Mouse (Mus musculus) megakaryocyte, embryonic 14.5 days (primary cell): ENCODE measurements around the gene Prkch.

Experiments
- FLI1 ChIP-seq: IDR thresholded peaks from 2 replicates; pipeline ENCODE4 v1.6.1; 2012; ENCODE audit warnings: low read length, inconsistent platforms, mixed read lengths
- GATA1 ChIP-seq: IDR thresholded peaks from 3 replicates; pipeline ENCODE4 v1.6.1; 2012; ENCODE audit warnings: mixed read lengths, low read length, inconsistent platforms, borderline replicate concordance

DNA sequence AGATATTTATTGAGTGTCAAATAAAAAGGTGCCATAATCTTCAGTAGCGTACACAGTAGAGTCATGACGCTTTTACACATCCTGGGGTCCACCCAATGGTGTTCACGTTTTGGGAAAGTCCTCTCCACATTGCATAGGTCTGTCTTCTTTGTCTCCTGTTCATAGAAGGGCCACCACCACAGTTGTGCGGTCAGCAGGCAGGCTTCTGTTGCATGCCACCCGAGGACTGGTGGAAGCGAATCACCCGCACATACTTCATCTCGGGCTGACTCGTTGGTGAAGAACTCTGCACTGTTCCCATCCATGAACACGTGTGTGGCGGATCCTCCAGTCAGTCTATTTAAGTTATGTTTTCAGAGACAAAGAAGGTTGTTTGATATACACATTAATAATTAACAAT is 193.1 kb downstream of the Prkch start:
- TF ChIP-seq GATA1 (no peak), FLI1 (no peak)
